Mouse (Mus musculus) heart, adult 2 months (tissue): Measurements from ENCODE around the gene 4632433K11Rik. TPM values are rescaled to one million over a fixed set of nuclear protein-coding genes. Genes with fewer than 3 reads are reported as not detected.

Experiments
- DNase-seq, 2 experiments: peaks; one replicate each; pipeline ENCODE4 v3.0.0; 2021
- H3K27ac ChIP-seq: fragments of 200-600 bp; 2 replicates; pipeline ENCODE4 v1.8.1; 2022
- H3K27me3 ChIP-seq: fragments of 200-500 bp; 2 replicates; pipeline ENCODE4 v1.6.1; 2012; ENCODE audit warnings: mild to moderate bottlenecking, low read length, inconsistent platforms, mixed read lengths; ENCODE audit not compliant: control insufficient read depth, insufficient read depth
- H3K36me3 ChIP-seq: fragments of 200-500 bp; 2 replicates; pipeline ENCODE4 v1.6.1; 2012; ENCODE audit warnings: low read length, inconsistent platforms; ENCODE audit not compliant: control insufficient read depth, insufficient read depth
- H3K4me1 ChIP-seq: fragments of 200-500 bp; 2 replicates; pipeline ENCODE4 v1.6.1; 2011; ENCODE audit warnings: low read length; ENCODE audit not compliant: control insufficient read depth, insufficient read depth
- H3K4me3 ChIP-seq: fragments of 200-600 bp; 2 replicates; pipeline ENCODE4 v1.8.1; 2022
- H3K79me2 ChIP-seq: fragments of 200-500 bp; replicated peaks from 2 replicates; pipeline ENCODE4 v1.6.1; 2012; ENCODE audit warnings: mild to moderate bottlenecking, inconsistent platforms, low read length, moderate library complexity, mixed read lengths; ENCODE audit not compliant: control insufficient read depth, insufficient read depth
- H3K9ac ChIP-seq: fragments of 200-500 bp; 2 replicates; pipeline ENCODE4 v1.6.1; 2012; ENCODE audit warnings: low read depth, mild to moderate bottlenecking, control low read depth, inconsistent platforms, low read length, mixed read lengths
- CTCF ChIP-seq: fragments of 200-600 bp; IDR thresholded peaks from 2 replicates; pipeline ENCODE4 v1.8.1; 2022; ENCODE audit warnings: antibody characterized with exemption, mild to moderate bottlenecking, moderate library complexity
- EP300 ChIP-seq: fragments of 200-500 bp; IDR thresholded peaks from 2 replicates; pipeline ENCODE4 v1.6.1; 2011; ENCODE audit warnings: low read depth, low read length, control low read depth; ENCODE audit not compliant: insufficient read depth
- POLR2A ChIP-seq: fragments of 200-500 bp; IDR thresholded peaks from 2 replicates; pipeline ENCODE4 v1.6.1; 2011; ENCODE audit warnings: mild to moderate bottlenecking, low read depth, low read length, control low read depth; ENCODE audit not compliant: insufficient read depth
- WGBS: fragments of 180-500 bp; shearing (Covaris S2); methylation state at CpG from one replicate; pipeline ENCODE4 v1.1.7; 2018; 5-methylcytosine and 5-hydroxymethylcytosine counted together
- intact Hi-C: fragments of 180-260 bp; cut with DNase I; formaldehyde crosslinking; loops from one replicate; pipeline ENCODE4 v1.15.1; 2025
- long read RNA-seq: library from polyadenylated mRNA; stranded (forward); transcript quantifications from one replicate; pipeline ENCODE4 v2.0.0, GENCODE M21; 2021
- polyA plus RNA-seq: library from polyadenylated mRNA; depleted of rRNA; stranded (reverse); fragments of >200 nt; gene quantifications from 2 replicates; pipeline ENCODE4 v1.2.3, GENCODE M21; 2012; rRNA removed
- total RNA-seq, 2 experiments: library from RNA; stranded (reverse); gene quantifications; 2 replicates each; pipeline ENCODE4 v1.2.3; 2021

Gene 4632433K11Rik
- not detected for total RNA-seq
- polyA plus RNA-seq, result not detected in 2 replicates
- long read RNA-seq, result 0 reads

DNA sequence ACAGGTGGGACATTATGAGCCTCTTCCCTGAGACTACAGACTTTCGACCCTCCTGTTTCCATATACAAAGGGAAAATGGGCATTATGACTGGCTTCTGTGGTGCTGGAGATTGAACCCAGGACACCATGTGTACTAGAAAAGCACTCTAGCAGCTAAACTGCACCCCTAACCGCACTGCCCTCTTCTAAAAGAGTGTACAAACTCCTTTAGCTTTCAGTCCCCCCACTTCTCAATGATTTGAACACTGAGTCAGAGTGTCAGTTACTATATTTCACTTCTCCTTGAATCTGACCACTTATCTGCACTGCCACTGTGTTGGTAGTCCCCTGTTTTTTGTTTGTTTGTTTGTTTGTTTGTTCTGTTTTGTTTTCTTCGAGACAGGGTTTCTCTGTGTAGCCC is at the start of gene 4632433K11Rik:
Gene 4632433K11Rik, plus strand, starts transcription at position 301 of the 400 bp plus-strand sequence.
- TF ChIP-seq CTCF (no peak), POLR2A (no peak), EP300 (no peak)
- Histone ChIP-seq H3K4me1 (no peaks in the 10 kb centered on the region; the same call in 1 of the 2 replicates), H3K36me3 (no peaks in the 10 kb centered on the region; the same call in 1 of the 2 replicates), H3K27ac (no peak within 1 kb of the TSS), H3K9ac (no peak within 1 kb of the TSS), H3K27me3 (no peaks in the 10 kb centered on the region), H3K79me2 (peaks cover 2% of the 10 kb centered on the region; the same call in 1 of the 2 replicates), H3K4me3 (no peak within 1 kb of the TSS)
- intact Hi-C loops, result no loop called here
- 88% methylated on average over 3 of the region's 3 CpGs for WGBS
- DNase-seq, result no peak

GRCm38 (mm10) chr7:4988250-4988649 is 45.7 kb upstream of the 4632433K11Rik start:
- H3K4me3 ChIP-seq, result no peak overlapping the region
- TF ChIP-seq CTCF, result no peak
- TF ChIP-seq EP300, result no peak
- TF ChIP-seq POLR2A, result no peak
- H3K27ac ChIP-seq, result no peak overlapping the region
- no peaks in the 10 kb centered on the region for H3K36me3 ChIP-seq
- H3K27me3 ChIP-seq, result no peaks in the 10 kb centered on the region
- intact Hi-C loops, result no loop called here
- no peaks in the 10 kb centered on the region for H3K4me1 ChIP-seq
- no peaks in the 10 kb centered on the region for H3K79me2 ChIP-seq
- no peak overlapping the region for H3K9ac ChIP-seq
- 9% methylated on average over 2 of the region's 2 CpGs for WGBS
- no peak for DNase-seq

DNA sequence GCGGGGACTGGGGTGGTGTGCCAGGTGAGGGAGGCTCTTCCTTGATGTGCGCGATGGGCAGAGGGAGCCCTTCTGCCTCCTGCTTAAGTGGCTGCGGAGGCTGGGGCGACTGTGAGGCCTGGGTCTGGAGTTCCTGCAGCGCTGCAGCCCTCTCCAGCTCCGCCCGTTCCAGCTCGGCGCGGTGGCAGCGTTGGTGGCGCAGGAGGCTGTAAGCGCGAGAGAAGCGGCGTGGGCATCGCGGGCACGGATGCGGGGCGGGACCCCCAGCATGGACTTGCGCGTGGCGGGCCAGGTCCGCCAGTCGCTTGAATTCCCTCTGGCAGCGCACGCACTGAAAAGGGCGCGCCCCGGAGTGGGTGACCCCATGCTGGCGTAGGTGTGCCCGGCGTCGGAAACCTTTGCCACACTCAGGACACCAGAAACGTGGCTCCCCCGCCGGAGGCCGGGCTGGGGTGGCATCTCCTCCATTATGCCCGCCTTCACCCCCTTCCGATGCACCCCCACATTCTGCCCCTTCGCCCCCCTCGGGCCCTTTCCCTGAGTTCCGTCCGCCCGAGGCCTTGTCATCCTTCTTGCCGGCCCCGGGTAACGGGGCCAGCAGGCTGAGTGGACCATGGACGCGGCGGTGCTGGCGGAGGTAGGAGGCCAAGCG is 40.4 kb upstream of the 4632433K11Rik start:
- Histone ChIP-seq H3K9ac (no peak overlapping the region), H3K4me1 (peaks cover 5% of the 10 kb centered on the region), H3K27ac (no peak overlapping the region), H3K79me2 (no peaks in the 10 kb centered on the region), H3K36me3 (no peaks in the 10 kb centered on the region), H3K4me3 (no peak overlapping the region), H3K27me3 (no peaks in the 10 kb centered on the region)
- intact Hi-C loops, result no loop called here
- TF ChIP-seq CTCF, result no peak
- no peak for TF ChIP-seq POLR2A
- no peak for TF ChIP-seq EP300
- 71% methylated on average over 55 of the region's 55 CpGs for WGBS
- no peak for DNase-seq

GRCm38 (mm10) chr7:4993999-4994788 is 39.7 kb upstream of the 4632433K11Rik start:
- Histone ChIP-seq H3K36me3 (no peaks in the 10 kb centered on the region), H3K27me3 (no peaks in the 10 kb centered on the region), H3K4me1 (peaks cover 5% of the 10 kb centered on the region), H3K79me2 (no peaks in the 10 kb centered on the region), H3K4me3 (no peak overlapping the region), H3K9ac (no peak overlapping the region), H3K27ac (no peak overlapping the region)
- TF ChIP-seq EP300 (no peak), CTCF (no peak), POLR2A (no peak)
- DNase-seq, result no peak
- intact Hi-C loops, result no loop called here
- 73% methylated on average over 59 of the region's 59 CpGs for WGBS

- Histone ChIP-seq H3K4me3 (peak overlapping the region; percentile 78), H3K79me2 (no peaks in the 10 kb centered on the region), H3K9ac (peak overlapping the region; percentile 88), H3K4me1 (peaks cover 5% of the 10 kb centered on the region), H3K27ac (peak overlapping the region; percentile 75), H3K36me3 (no peaks in the 10 kb centered on the region), H3K27me3 (no peaks in the 10 kb centered on the region)
- 7% methylated on average over 19 of the region's 19 CpGs for WGBS
- intact Hi-C loops, result loop anchor here (2.0 kb wide), 2 partner anchors 17 to 55 kb away; partner anchors contain the start of gene Zfp580
- no peak for DNase-seq
- TF ChIP-seq EP300, result no peak
- no peak; the same call in 1 of the 2 replicates for TF ChIP-seq POLR2A
- TF ChIP-seq CTCF, result no peak
Measured at GRCm38 (mm10) chr7:4995268-4996002, 38.5 kb upstream of the 4632433K11Rik start.
